In the genomic region with DNA sequence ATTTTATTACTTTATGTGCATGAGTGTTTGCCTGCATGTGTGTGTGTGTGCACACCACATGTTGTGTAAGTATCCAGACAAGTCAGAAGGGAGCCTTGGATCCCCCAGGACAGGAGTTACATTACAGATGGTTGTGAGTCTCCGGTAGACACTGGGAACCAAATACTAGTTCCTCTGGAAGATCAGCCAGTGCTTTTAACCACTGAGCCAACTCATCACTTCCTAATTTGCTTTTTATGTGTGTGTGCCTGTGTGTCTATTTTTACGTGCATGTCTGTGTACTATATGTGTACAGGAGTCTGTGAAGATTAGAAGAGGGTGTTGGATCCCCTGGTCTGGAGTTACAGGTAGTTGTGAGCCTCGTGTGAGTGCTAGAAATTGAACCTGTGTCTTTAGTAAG, we compare ENCODE assay signal across 19 mouse cellular contexts. TPM values are rescaled to one million over a fixed set of nuclear protein-coding genes. Genes with fewer than 3 reads are reported as not detected.
"Had no signal": no experiment of that assay in that cellular context is flagged by ENCODE, and none has a peak within 500 bp of the region (broad histone marks: within the 10 kb centered on the region; RNA-seq: fewer than 3 reads in every experiment).

No protein-coding gene starts in this region.

- H3K4me1 ChIP-seq: midbrain, embryonic 12.5 days; neural tube, embryonic 12.5 days; stomach, embryonic 15.5 days had no signal

- H3K27me3 ChIP-seq: midbrain, embryonic 12.5 days; neural tube, embryonic 12.5 days; stomach, embryonic 15.5 days had no signal

- H3K9ac ChIP-seq: liver, embryonic 14.5 days; lung, embryonic 14.5 days; midbrain, embryonic 12.5 days; neural tube, embryonic 12.5 days; stomach, embryonic 15.5 days had no signal

- H3K4me3 ChIP-seq: midbrain, embryonic 10.5 days; midbrain, embryonic 12.5 days; neural tube, embryonic 12.5 days; stomach, embryonic 15.5 days had no signal

- H3K36me3 ChIP-seq: midbrain, embryonic 10.5 days; midbrain, embryonic 12.5 days; neural tube, embryonic 12.5 days; stomach, embryonic 15.5 days had no signal

- H3K4me2 ChIP-seq: lung, embryonic 14.5 days; midbrain, embryonic 12.5 days; neural tube, embryonic 12.5 days; stomach, embryonic 15.5 days had no signal

- H3K9me3 ChIP-seq: midbrain, embryonic 10.5 days; midbrain, embryonic 12.5 days; neural tube, embryonic 12.5 days; stomach, embryonic 15.5 days had no signal

- DNase-seq: lung, adult 18-20 months; lung, embryonic 14.5 days; lung, postnatal 14 days; lung, postnatal 36 days; midbrain, embryonic 14.5 days; right cerebral cortex, postnatal 25 days; right cerebral cortex, postnatal 4 days; spleen, adult 18-20 months had no signal

- H3K27ac ChIP-seq: liver, embryonic 14.5 days; macrophage; midbrain, embryonic 10.5 days; midbrain, embryonic 12.5 days; neural tube, embryonic 12.5 days; stomach, embryonic 15.5 days; stomach, postnatal 0 days had no signal

RNA-seq across cellular contexts. Expression of a gene that starts 21.0 kb away (rescaled TPM):
- total RNA-seq: megakaryocyte, adult 5-6 weeks; midbrain, postnatal 0 days had no signal
- polyA plus RNA-seq: liver, embryonic 16.5 days; lung, embryonic 14.5 days; macrophage; midbrain, embryonic 10.5 days; midbrain, embryonic 12.5 days; midbrain, embryonic 14.5 days; midbrain, postnatal 0 days; neural tube, embryonic 12.5 days; neural tube, embryonic 14.5 days had no signal
